Mouse (Mus musculus) intestine, embryonic 14.5 days (tissue): ENCODE measurements around the gene Gm28051. TPM values are rescaled to one million over a fixed set of nuclear protein-coding genes. Genes with fewer than 3 reads are reported as not detected.
A peak's percentile ranks its signal among the peaks of the same experiment; 100 is the strongest.

Experiments
- ATAC-seq: fragments of 200-750 bp; cut with Nextera tagmentation; replicated peaks from 2 replicates; pipeline ENCODE4 v1.8.0; 2017; ENCODE audit warnings: low read depth, moderate number of reproducible peaks, moderate TSS enrichment, moderate library complexity; ENCODE audit not compliant: low FRiP score, low TSS enrichment
- DNase-seq: peaks from one replicate; pipeline ENCODE4 v3.0.0-alpha.2; 2018; ENCODE audit warnings: low spot score
- H3K27ac ChIP-seq: fragments of 300-500 bp; sonication (generic); 2 replicates; pipeline ENCODE4 v1.5.1; 2014; ENCODE audit warnings: low read depth, mild to moderate bottlenecking, control low read depth
- H3K27me3 ChIP-seq: fragments of 300-500 bp; sonication (generic); replicated peaks from 2 replicates; pipeline ENCODE4 v1.6.1; 2014; ENCODE audit warnings: low read length, control low read depth; ENCODE audit not compliant: control insufficient read depth, insufficient read depth
- H3K36me3 ChIP-seq: fragments of 300-500 bp; sonication (generic); 2 replicates; pipeline ENCODE4 v1.6.1; 2014; ENCODE audit warnings: low read length, control low read depth; ENCODE audit not compliant: control insufficient read depth, insufficient read depth
- H3K4me1 ChIP-seq: fragments of 300-500 bp; sonication (generic); replicated peaks from 2 replicates; pipeline ENCODE4 v1.6.1; 2014; ENCODE audit warnings: low read length, control low read depth, mixed read lengths; ENCODE audit not compliant: control insufficient read depth, insufficient read depth
- H3K4me2 ChIP-seq: fragments of 300-500 bp; sonication (generic); 2 replicates; pipeline ENCODE4 v1.6.1; 2014; ENCODE audit warnings: low read length
- H3K4me3 ChIP-seq: fragments of 300-500 bp; sonication (generic); 2 replicates; pipeline ENCODE4 v1.5.1; 2014; ENCODE audit warnings: low read depth, low read length, control low read depth, mixed read lengths
- H3K9ac ChIP-seq: fragments of 300-500 bp; sonication (generic); 2 replicates; pipeline ENCODE4 v1.6.1; 2014; ENCODE audit warnings: mild to moderate bottlenecking, low read length
- H3K9me3 ChIP-seq: fragments of 300-500 bp; sonication (generic); 2 replicates; pipeline ENCODE4 v1.6.1; 2016; ENCODE audit warnings: low read length, control low read depth; ENCODE audit not compliant: control insufficient read depth
- WGBS: fragments of 180-500 bp; shearing (Covaris S2); extraction: QIAGEN DNeasy Blood & Tissue Kit; methylation state at CpG from one replicate; pipeline ENCODE4 v1.1.7; 2014; 5-methylcytosine and 5-hydroxymethylcytosine counted together
- polyA plus RNA-seq: library from polyadenylated mRNA; unstranded; fragments of >200 nt; fragmentation: Nextera tagmentation; extraction: Ambion mirVana; gene quantifications from 2 replicates; pipeline ENCODE4 v1.2.1, GENCODE M21; 2014

Gm28051 gene
- polyA plus RNA-seq, 1 experiment from 2014 or later, result not detected

- no peaks in the 10 kb centered on the region for H3K9me3 ChIP-seq
- 91% methylated on average over 14 of the region's 14 CpGs for WGBS
- no peak overlapping the region for H3K9ac ChIP-seq
- H3K4me1 ChIP-seq, result no peaks in the 10 kb centered on the region
- ATAC-seq (no peak), DNase-seq (no peak)
- H3K36me3 ChIP-seq, result peaks cover 73% of the 10 kb centered on the region
- H3K27me3 ChIP-seq, result no peaks in the 10 kb centered on the region
- no peak overlapping the region for H3K4me3 ChIP-seq
- no peak overlapping the region for H3K27ac ChIP-seq
- H3K4me2 ChIP-seq, result no peak overlapping the region
Measured at GRCm38 (mm10) chr12:102776035-102776434, 18.5 kb upstream of the Gm28051 start.

- ATAC-seq, result no peak
- H3K9ac ChIP-seq, result no peak overlapping the region
- H3K4me2 ChIP-seq, result no peak overlapping the region
Measured at GRCm38 (mm10) chr12:102772676-102773075, 15.1 kb upstream of the Gm28051 start.

GRCm38 (mm10) chr12:102771601-102772000 lies 14.0 kb upstream of the Gm28051 start:
- H3K4me3 ChIP-seq, result no peak overlapping the region
- no peaks in the 10 kb centered on the region for H3K9me3 ChIP-seq
- no peak overlapping the region for H3K4me2 ChIP-seq
- WGBS, result 94% methylated on average over 8 of the region's 8 CpGs
- H3K27me3 ChIP-seq, result no peaks in the 10 kb centered on the region
- H3K36me3 ChIP-seq, result peaks cover 95% of the 10 kb centered on the region
- no peak overlapping the region for H3K9ac ChIP-seq
- H3K4me1 ChIP-seq, result no peaks in the 10 kb centered on the region
- DNase-seq, result no peak
- no peak for ATAC-seq
- H3K27ac ChIP-seq, result no peak overlapping the region

More at GRCm38 (mm10) chr12:102772676-102773075, 15.1 kb upstream of the Gm28051 start:
- Histone ChIP-seq H3K4me1 (no peaks in the 10 kb centered on the region), H3K36me3 (peaks cover 96% of the 10 kb centered on the region), H3K4me3 (no peak overlapping the region), H3K27ac (no peak overlapping the region), H3K9me3 (no peaks in the 10 kb centered on the region), H3K27me3 (no peaks in the 10 kb centered on the region)
- no peak for DNase-seq
- 96% methylated on average over 5 of the region's 5 CpGs for WGBS

- 92% methylated on average over 4 of the region's 4 CpGs for WGBS
- no peak overlapping the region for H3K27ac ChIP-seq
- peaks cover 96% of the 10 kb centered on the region for H3K36me3 ChIP-seq
- H3K27me3 ChIP-seq, result no peaks in the 10 kb centered on the region
- no peak for ATAC-seq
- no peak overlapping the region for H3K9ac ChIP-seq
- H3K9me3 ChIP-seq, result no peaks in the 10 kb centered on the region
- H3K4me2 ChIP-seq, result no peak overlapping the region
- no peak for DNase-seq
- H3K4me3 ChIP-seq, result no peak overlapping the region
- no peaks in the 10 kb centered on the region for H3K4me1 ChIP-seq
Measured at GRCm38 (mm10) chr12:102769000-102769399, 11.4 kb upstream of the Gm28051 start.

GRCm38 (mm10) chr12:102763696-102764095 lies 6.1 kb upstream of the Gm28051 start:
- Histone ChIP-seq H3K36me3 (peaks cover 58% of the 10 kb centered on the region), H3K4me3 (no peak overlapping the region), H3K4me2 (no peak overlapping the region), H3K4me1 (peaks cover 8% of the 10 kb centered on the region; the same call in 1 of the 2 replicates), H3K9me3 (no peaks in the 10 kb centered on the region), H3K27me3 (no peaks in the 10 kb centered on the region), H3K9ac (no peak overlapping the region), H3K27ac (no peak overlapping the region)
- no peak for DNase-seq
- no peak for ATAC-seq

- Histone ChIP-seq H3K27me3 (no peaks in the 10 kb centered on the region), H3K4me2 (no peak overlapping the region)
- no peak for DNase-seq
Measured at GRCm38 (mm10) chr12:102761668-102762067, 4.1 kb upstream of the Gm28051 start.

GRCm38 (mm10) chr12:102758936-102759335 lies 1.4 kb upstream of the Gm28051 start:
- H3K4me2 ChIP-seq, result peak overlapping the region; percentile 94
- H3K9me3 ChIP-seq, result no peaks in the 10 kb centered on the region
- no peaks in the 10 kb centered on the region for H3K27me3 ChIP-seq
- H3K36me3 ChIP-seq, result peaks cover 16% of the 10 kb centered on the region
- peak overlapping the region; percentile 74 for H3K9ac ChIP-seq
- ATAC-seq (no peak), DNase-seq (no peak)
- H3K27ac ChIP-seq, result no peak overlapping the region; the same call in 1 of the 2 replicates
- peaks cover 10% of the 10 kb centered on the region; the same call in 1 of the 2 replicates for H3K4me1 ChIP-seq
- peak overlapping the region; percentile 83 for H3K4me3 ChIP-seq
- WGBS, result 5% methylated on average over 5 of the region's 5 CpGs

More at GRCm38 (mm10) chr12:102761668-102762067, 4.1 kb upstream of the Gm28051 start:
- Histone ChIP-seq H3K4me1 (peaks cover 10% of the 10 kb centered on the region; the same call in 1 of the 2 replicates), H3K4me3 (no peak overlapping the region), H3K36me3 (peaks cover 39% of the 10 kb centered on the region), H3K9ac (no peak overlapping the region), H3K27ac (no peak overlapping the region), H3K9me3 (no peaks in the 10 kb centered on the region)
- no peak for ATAC-seq
- 81% methylated on average over 3 of the region's 3 CpGs for WGBS

GRCm38 (mm10) chr12:102758403-102758756 lies 815 bp upstream of the Gm28051 start, which contains the start of gene Gm20604:
Gene Gm20604, minus strand, starts transcription at chr12:102758672.
- H3K36me3 ChIP-seq, result peaks cover 14% of the 10 kb centered on the region
- WGBS, result under 1% methylated on average over 10 of the region's 10 CpGs
- peak within 1 kb of the TSS; percentile 94 for H3K4me2 ChIP-seq
- no peaks in the 10 kb centered on the region for H3K27me3 ChIP-seq
- no peaks in the 10 kb centered on the region for H3K9me3 ChIP-seq
- DNase-seq (peak; percentile 56), ATAC-seq (no peak)
- H3K9ac ChIP-seq, result peak within 1 kb of the TSS; percentile 74
- peak within 1 kb of the TSS; percentile 83 for H3K4me3 ChIP-seq
- H3K4me1 ChIP-seq, result peaks cover 10% of the 10 kb centered on the region; the same call in 1 of the 2 replicates
- H3K27ac ChIP-seq, result peak within 1 kb of the TSS; percentile 87

- peak; percentile 86 for ATAC-seq
Measured at GRCm38 (mm10) chr12:102757055-102757688, 393 bp downstream of the Gm28051 start.

More at GRCm38 (mm10) chr12:102757055-102757688, 393 bp downstream of the Gm28051 start:
- no peak for DNase-seq
- H3K4me3 ChIP-seq, result peak overlapping the region; percentile 83
- peaks cover 10% of the 10 kb centered on the region; the same call in 1 of the 2 replicates for H3K4me1 ChIP-seq
- H3K27me3 ChIP-seq, result no peaks in the 10 kb centered on the region
- peak overlapping the region; percentile 74 for H3K9ac ChIP-seq
- WGBS, result under 1% methylated on average over 46 of the region's 46 CpGs
- peaks cover 5% of the 10 kb centered on the region; the same call in 1 of the 2 replicates for H3K36me3 ChIP-seq
- H3K27ac ChIP-seq, result peak overlapping the region; percentile 87
- peak overlapping the region; percentile 74 for H3K4me2 ChIP-seq
- no peaks in the 10 kb centered on the region for H3K9me3 ChIP-seq
